Mouse (Mus musculus) hindbrain, embryonic 11.5 days (tissue): Measurements from ENCODE around the gene Dab2. TPM values are rescaled to one million over a fixed set of nuclear protein-coding genes. Genes with fewer than 3 reads are reported as not detected.

Source experiments
- ATAC-seq: fragments of 200-750 bp; cut with Nextera tagmentation; 2 replicates; pipeline ENCODE4 v1.8.0; 2017; ENCODE audit warnings: mild to moderate bottlenecking, moderate TSS enrichment, moderate library complexity; ENCODE audit not compliant: low FRiP score
- DNase-seq: peaks from one replicate; pipeline ENCODE4 v3.0.0-alpha.2; 2015; ENCODE audit warnings: low spot score
- H3K27ac ChIP-seq: fragments of 300-500 bp; sonication (generic); 2 replicates; pipeline ENCODE4 v1.5.1; 2014; ENCODE audit warnings: mild to moderate bottlenecking, low read depth, low read length
- H3K27me3 ChIP-seq: fragments of 300-500 bp; sonication (generic); 2 replicates; pipeline ENCODE4 v1.6.1; 2014; ENCODE audit warnings: mild to moderate bottlenecking, low read length, moderate library complexity, mixed read lengths; ENCODE audit not compliant: control insufficient read depth, insufficient read depth
- H3K36me3 ChIP-seq: fragments of 300-500 bp; sonication (generic); 2 replicates; pipeline ENCODE4 v1.6.1; 2014; ENCODE audit warnings: mild to moderate bottlenecking, low read length, moderate library complexity, mixed read lengths; ENCODE audit not compliant: control insufficient read depth, insufficient read depth
- H3K4me1 ChIP-seq: fragments of 300-500 bp; sonication (generic); replicated peaks from 2 replicates; pipeline ENCODE4 v1.6.1; 2014; ENCODE audit warnings: low read length, mixed read lengths; ENCODE audit not compliant: control insufficient read depth, insufficient read depth
- H3K4me2 ChIP-seq: fragments of 300-500 bp; sonication (generic); replicated peaks from 2 replicates; pipeline ENCODE4 v1.6.1; 2014; ENCODE audit warnings: mild to moderate bottlenecking, low read depth, low read length
- H3K4me3 ChIP-seq: fragments of 300-500 bp; sonication (generic); 2 replicates; pipeline ENCODE4 v1.5.1; 2014; ENCODE audit warnings: low read depth, low read length
- H3K9ac ChIP-seq: fragments of 300-500 bp; sonication (generic); 2 replicates; pipeline ENCODE4 v1.6.1; 2014; ENCODE audit warnings: low read depth, low read length
- H3K9me3 ChIP-seq: fragments of 300-500 bp; sonication (generic); 2 replicates; pipeline ENCODE4 v1.6.1; 2016; ENCODE audit warnings: low read length; ENCODE audit not compliant: control insufficient read depth
- WGBS: fragments of 180-500 bp; shearing (Covaris S2); extraction: QIAGEN DNeasy Blood & Tissue Kit; methylation state at CpG from one replicate; pipeline ENCODE4 v1.1.7; 2014; 5-methylcytosine and 5-hydroxymethylcytosine counted together
- polyA plus RNA-seq: library from polyadenylated mRNA; unstranded; fragments of >200 nt; fragmentation: Nextera tagmentation; extraction: Ambion mirVana; gene quantifications from 2 replicates; pipeline ENCODE4 v1.2.1, GENCODE M21; 2014

Gene Dab2
- polyA plus RNA-seq, 1 experiment from 2014 or later: 70.2 TPM

GRCm38 (mm10) chr15:6319352-6319751, 19.8 kb downstream of the Dab2 start:
- DNase-seq (no peak), ATAC-seq (no peak)
- H3K4me1 ChIP-seq: no peaks in the 10 kb centered on the region
- H3K27ac ChIP-seq: no peak overlapping the region
- 91% methylated on average over 6 of the region's 6 CpGs for WGBS
- no peaks in the 10 kb centered on the region for H3K27me3 ChIP-seq
- no peak overlapping the region for H3K4me2 ChIP-seq
- H3K36me3 ChIP-seq: no peaks in the 10 kb centered on the region
- H3K9ac ChIP-seq: no peak overlapping the region
- H3K9me3 ChIP-seq: no peaks in the 10 kb centered on the region
- H3K4me3 ChIP-seq: no peak overlapping the region

GRCm38 (mm10) chr15:6320501-6320900, 20.9 kb downstream of the Dab2 start:
- H3K4me2 ChIP-seq: no peak overlapping the region
- no peak overlapping the region for H3K9ac ChIP-seq
- ATAC-seq (no peak), DNase-seq (no peak)
- H3K4me3 ChIP-seq: no peak overlapping the region
- no peaks in the 10 kb centered on the region for H3K4me1 ChIP-seq
- 63% methylated on average over 5 of the region's 5 CpGs for WGBS
- no peak overlapping the region for H3K27ac ChIP-seq
- H3K27me3 ChIP-seq: no peaks in the 10 kb centered on the region
- no peaks in the 10 kb centered on the region for H3K9me3 ChIP-seq
- no peaks in the 10 kb centered on the region for H3K36me3 ChIP-seq

DNA sequence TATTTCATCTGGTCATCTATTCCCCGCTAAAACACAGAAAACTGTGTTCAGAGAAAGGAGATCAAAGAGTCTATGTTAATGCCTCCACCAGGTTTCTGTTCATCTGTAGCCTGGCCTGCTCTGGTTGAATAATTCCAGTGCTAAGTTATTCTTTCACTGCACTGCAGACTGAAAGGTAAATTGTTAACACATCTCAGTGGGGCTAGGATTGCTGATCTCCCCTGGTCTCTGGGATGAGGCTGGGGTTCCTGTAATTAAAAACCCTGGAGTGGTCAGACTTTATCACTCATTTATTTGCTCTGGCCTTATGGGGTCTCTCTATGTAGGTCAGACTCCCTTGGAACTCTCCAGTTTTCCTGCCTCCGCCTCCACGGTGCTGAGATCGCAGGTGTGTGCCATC, 21.7 kb downstream of the Dab2 start:
- 88% methylated on average over 4 of the region's 4 CpGs for WGBS
- H3K9me3 ChIP-seq: no peaks in the 10 kb centered on the region
- no peak overlapping the region for H3K27ac ChIP-seq
- no peaks in the 10 kb centered on the region for H3K4me1 ChIP-seq
- H3K27me3 ChIP-seq: no peaks in the 10 kb centered on the region
- H3K9ac ChIP-seq: no peak overlapping the region
- H3K4me2 ChIP-seq: no peak overlapping the region
- no peak overlapping the region for H3K4me3 ChIP-seq
- H3K36me3 ChIP-seq: no peaks in the 10 kb centered on the region
- ATAC-seq (no peak), DNase-seq (no peak)

DNA sequence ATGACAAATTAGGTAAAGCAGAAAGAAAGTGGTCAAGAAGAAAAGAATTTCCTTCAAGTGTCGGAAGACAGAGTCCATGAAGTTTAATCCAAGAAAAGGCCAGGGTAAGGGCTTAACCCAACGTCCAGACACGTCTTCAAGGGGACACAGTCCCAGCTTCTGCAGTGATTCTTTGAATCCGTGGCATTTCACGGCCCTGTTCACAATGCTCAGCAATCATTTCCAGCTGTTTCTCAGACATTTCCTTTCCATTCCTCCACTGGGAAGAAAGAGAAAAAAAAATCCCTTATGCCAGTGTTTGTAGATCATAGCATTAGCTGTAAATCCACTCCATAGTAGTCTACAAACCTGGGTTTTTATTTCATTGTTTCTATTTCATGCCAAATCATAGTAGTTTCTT, 22.7 kb downstream of the Dab2 start:
- no peak for DNase-seq
- no peak for ATAC-seq
- no peaks in the 10 kb centered on the region for H3K27me3 ChIP-seq
- H3K27ac ChIP-seq: no peak overlapping the region
- H3K4me3 ChIP-seq: no peak overlapping the region
- WGBS: 58% methylated on average over 5 of the region's 5 CpGs
- no peaks in the 10 kb centered on the region for H3K36me3 ChIP-seq
- H3K9me3 ChIP-seq: no peaks in the 10 kb centered on the region
- no peaks in the 10 kb centered on the region for H3K4me1 ChIP-seq
- H3K9ac ChIP-seq: no peak overlapping the region
- H3K4me2 ChIP-seq: no peak overlapping the region

- Histone ChIP-seq H3K4me2 (no peak overlapping the region), H3K9me3 (no peaks in the 10 kb centered on the region), H3K9ac (no peak overlapping the region), H3K36me3 (no peaks in the 10 kb centered on the region), H3K27me3 (no peaks in the 10 kb centered on the region), H3K4me3 (no peak overlapping the region), H3K4me1 (no peaks in the 10 kb centered on the region), H3K27ac (no peak overlapping the region)
- DNase-seq (no peak), ATAC-seq (no peak)
- 78% methylated on average over 7 of the region's 7 CpGs for WGBS
Measured at GRCm38 (mm10) chr15:6323577-6323976, 24.0 kb downstream of the Dab2 start.

DNA sequence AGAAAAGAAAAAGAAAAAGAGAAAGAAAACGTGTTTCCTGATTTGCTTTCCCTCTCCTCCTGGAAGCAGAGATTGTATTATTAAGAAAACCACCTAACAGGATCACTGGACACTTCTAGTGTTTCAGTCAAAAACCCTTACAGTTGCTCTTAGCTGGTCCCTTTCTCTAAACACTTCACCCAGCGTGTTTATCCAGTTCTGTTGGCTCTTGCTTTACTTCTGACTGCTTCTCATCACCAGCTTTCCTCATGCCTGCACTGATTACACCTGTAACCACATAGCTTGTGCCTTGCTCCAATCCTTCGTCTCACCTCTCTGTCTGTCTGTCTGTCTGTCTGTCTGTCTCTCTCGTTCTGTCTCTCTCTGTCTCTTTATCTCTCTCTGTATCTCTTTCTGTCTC, 25.9 kb downstream of the Dab2 start:
- no peak for DNase-seq
- no peaks in the 10 kb centered on the region for H3K9me3 ChIP-seq
- no peak overlapping the region for H3K4me2 ChIP-seq

GRCm38 (mm10) chr15:6326011-6326410, 26.4 kb downstream of the Dab2 start:
- 81% methylated on average over 4 of the region's 4 CpGs for WGBS
- no peak for ATAC-seq
- no peak for DNase-seq

More for the DNA sequence above, 25.9 kb downstream of the Dab2 start:
- H3K9ac ChIP-seq: no peak overlapping the region
- H3K4me1 ChIP-seq: no peaks in the 10 kb centered on the region
- no peaks in the 10 kb centered on the region for H3K36me3 ChIP-seq
- no peaks in the 10 kb centered on the region for H3K27me3 ChIP-seq
- no peak overlapping the region for H3K27ac ChIP-seq
- ATAC-seq: no peak
- WGBS: 89% methylated on average over 4 of the region's 4 CpGs
- no peak overlapping the region for H3K4me3 ChIP-seq

DNA sequence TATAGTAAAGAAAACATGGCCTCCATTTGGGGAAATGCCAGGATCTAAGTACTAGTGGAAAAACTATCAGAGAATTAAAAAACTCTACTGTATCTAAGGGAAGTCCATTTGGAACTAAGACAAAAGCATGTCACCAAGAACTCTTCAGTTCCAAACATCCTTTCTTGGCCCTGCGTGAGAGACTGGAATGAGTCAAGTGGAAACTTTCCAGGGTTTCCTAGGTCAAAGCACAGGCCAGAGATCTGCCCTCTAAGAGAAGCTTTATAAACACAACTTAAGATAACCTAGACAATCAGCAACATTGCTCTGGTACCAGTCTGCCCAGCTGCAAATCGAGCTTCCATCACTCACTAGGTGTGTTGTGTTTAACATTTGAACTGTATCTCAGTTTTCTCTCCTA, 31.8 kb downstream of the Dab2 start:
- Histone ChIP-seq H3K4me3 (no peak overlapping the region), H3K27ac (no peak overlapping the region), H3K27me3 (no peaks in the 10 kb centered on the region), H3K4me2 (no peak overlapping the region), H3K4me1 (no peaks in the 10 kb centered on the region), H3K9me3 (no peaks in the 10 kb centered on the region), H3K36me3 (no peaks in the 10 kb centered on the region), H3K9ac (no peak overlapping the region)
- DNase-seq (no peak), ATAC-seq (no peak)
- WGBS: 80% methylated on average over 2 of the region's 2 CpGs

More at GRCm38 (mm10) chr15:6326011-6326410, 26.4 kb downstream of the Dab2 start:
- H3K27me3 ChIP-seq: no peaks in the 10 kb centered on the region
- no peak overlapping the region for H3K9ac ChIP-seq
- H3K4me3 ChIP-seq: no peak overlapping the region
- no peaks in the 10 kb centered on the region for H3K36me3 ChIP-seq
- H3K4me2 ChIP-seq: no peak overlapping the region
- no peaks in the 10 kb centered on the region for H3K4me1 ChIP-seq
- no peak overlapping the region for H3K27ac ChIP-seq
- no peaks in the 10 kb centered on the region for H3K9me3 ChIP-seq

DNA sequence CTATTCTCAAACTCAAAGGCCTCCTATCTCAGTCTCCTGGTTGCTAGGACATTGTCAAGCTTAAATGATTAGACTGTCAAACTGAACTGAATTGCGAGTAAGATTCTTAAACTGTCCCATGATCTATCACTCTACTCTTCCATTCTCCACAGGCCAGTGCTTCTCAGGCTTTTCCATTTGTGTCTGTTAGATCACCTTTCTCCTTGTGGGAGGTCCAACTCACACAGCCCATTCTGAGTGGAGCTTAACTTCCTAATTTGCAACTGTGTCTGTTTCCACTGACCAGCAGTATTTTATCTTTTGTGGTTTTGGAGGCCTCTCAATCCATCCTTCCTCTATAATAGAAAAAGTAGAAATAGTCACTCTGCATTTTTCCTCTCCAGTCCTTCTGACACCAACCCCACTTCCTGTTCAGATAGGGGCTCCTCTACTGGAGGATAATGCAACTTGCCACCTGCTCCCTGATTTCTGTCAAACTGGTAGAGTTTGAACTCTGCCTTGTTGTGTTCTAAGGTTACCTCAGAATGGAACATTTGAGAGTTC, 35.1 kb downstream of the Dab2 start:
- Histone ChIP-seq H3K4me1 (no peaks in the 10 kb centered on the region), H3K36me3 (no peaks in the 10 kb centered on the region), H3K9ac (no peak overlapping the region), H3K27ac (no peak overlapping the region), H3K4me2 (no peak overlapping the region), H3K27me3 (no peaks in the 10 kb centered on the region), H3K9me3 (no peaks in the 10 kb centered on the region), H3K4me3 (no peak overlapping the region)
- DNase-seq (no peak), ATAC-seq (no peak)
- WGBS: 86% methylated on average over 1 of the region's 1 CpGs
